Mouse (Mus musculus) kidney, postnatal 0 days (tissue): ENCODE data around the gene Sgsm3. TPM values are rescaled to one million over a fixed set of nuclear protein-coding genes. Genes with fewer than 3 reads are reported as not detected.
A peak's percentile ranks its signal among the peaks of the same experiment; 100 is the strongest.

Source experiments
- ATAC-seq: fragments of 200-750 bp; cut with Nextera tagmentation; replicated peaks from 2 replicates; pipeline ENCODE4 v1.8.0; 2017; ENCODE audit warnings: low read depth, moderate number of reproducible peaks, moderate TSS enrichment, moderate library complexity; ENCODE audit not compliant: low FRiP score
- DNase-seq: peaks from one replicate; pipeline ENCODE4 v3.0.0-alpha.2; 2016; ENCODE audit warnings: low spot score
- H3K27ac ChIP-seq: fragments of 300-500 bp; sonication (generic); 2 replicates; pipeline ENCODE4 v1.5.1; 2014; ENCODE audit warnings: mild to moderate bottlenecking
- H3K27me3 ChIP-seq: fragments of 300-500 bp; sonication (generic); 2 replicates; pipeline ENCODE4 v1.6.1; 2014; ENCODE audit warnings: low read length, mixed read lengths; ENCODE audit not compliant: insufficient read depth
- H3K36me3 ChIP-seq: fragments of 300-500 bp; sonication (generic); 2 replicates; pipeline ENCODE4 v1.6.1; 2014; ENCODE audit warnings: low read length, mixed read lengths; ENCODE audit not compliant: insufficient read depth
- H3K4me1 ChIP-seq: fragments of 300-500 bp; sonication (generic); replicated peaks from 2 replicates; pipeline ENCODE4 v1.6.1; 2014; ENCODE audit warnings: antibody characterized with exemption, low read length, mixed read lengths; ENCODE audit not compliant: insufficient read depth
- H3K4me2 ChIP-seq: fragments of 300-500 bp; sonication (generic); 2 replicates; pipeline ENCODE4 v1.6.1; 2014; ENCODE audit warnings: mild to moderate bottlenecking, low read length, moderate library complexity, mixed read lengths
- H3K4me3 ChIP-seq: fragments of 300-500 bp; sonication (generic); replicated peaks from 2 replicates; pipeline ENCODE4 v1.5.1; 2014; ENCODE audit warnings: low read depth, low read length
- H3K9ac ChIP-seq: fragments of 300-500 bp; sonication (generic); 2 replicates; pipeline ENCODE4 v1.6.1; 2014; ENCODE audit warnings: low read depth, low read length
- H3K9me3 ChIP-seq: fragments of 300-500 bp; sonication (generic); replicated peaks from 2 replicates; pipeline ENCODE4 v1.6.1; 2016; ENCODE audit warnings: low read length, inconsistent platforms, mixed read lengths
- CTCF ChIP-seq: IDR thresholded peaks from 2 replicates; pipeline ENCODE4 v1.5.1; 2016; ENCODE audit warnings: antibody characterized with exemption, low read depth, mild to moderate bottlenecking, moderate library complexity
- WGBS: fragments of 180-500 bp; shearing (Covaris S2); extraction: QIAGEN DNeasy Blood & Tissue Kit; methylation state at CpG from one replicate; pipeline ENCODE4 v1.1.7; 2014; 5-methylcytosine and 5-hydroxymethylcytosine counted together
- polyA plus RNA-seq: library from polyadenylated mRNA; unstranded; fragments of >200 nt; fragmentation: Nextera tagmentation; extraction: Ambion mirVana; gene quantifications from 2 replicates; pipeline ENCODE4 v1.2.1, GENCODE M21; 2015

Gene Sgsm3
- polyA plus RNA-seq, 1 experiment from 2014 or later, result 20.1 TPM

DNA sequence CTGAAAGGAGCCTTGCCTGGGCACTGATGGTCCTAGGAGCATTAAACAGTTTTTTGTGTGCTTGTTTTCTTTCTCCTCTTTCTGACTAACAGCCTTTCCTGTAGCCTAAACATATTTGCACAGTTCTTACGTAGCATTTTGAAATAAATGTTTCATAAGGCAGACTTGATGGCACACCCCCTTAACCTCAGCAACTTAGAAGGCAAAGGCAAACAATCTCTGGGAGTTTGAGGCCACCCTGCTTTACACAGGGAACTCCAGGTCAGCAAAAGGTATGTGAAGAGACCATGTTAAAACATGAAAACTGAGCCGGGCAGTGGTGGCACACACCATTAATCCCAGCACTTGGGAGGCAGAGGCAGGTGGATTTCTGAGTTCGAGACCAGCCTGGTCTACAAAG is 1.9 kb upstream of the Sgsm3 start:
- Histone ChIP-seq H3K4me1 (no peaks in the 10 kb centered on the region), H3K27ac (no peak overlapping the region), H3K27me3 (no peaks in the 10 kb centered on the region), H3K4me2 (no peak overlapping the region), H3K4me3 (no peak overlapping the region), H3K36me3 (no peaks in the 10 kb centered on the region), H3K9me3 (no peaks in the 10 kb centered on the region), H3K9ac (no peak overlapping the region)
- DNase-seq, result no peak
- WGBS, result 76% methylated on average over 3 of the region's 3 CpGs
- ATAC-seq, result no peak
- TF ChIP-seq CTCF, result no peak

DNA sequence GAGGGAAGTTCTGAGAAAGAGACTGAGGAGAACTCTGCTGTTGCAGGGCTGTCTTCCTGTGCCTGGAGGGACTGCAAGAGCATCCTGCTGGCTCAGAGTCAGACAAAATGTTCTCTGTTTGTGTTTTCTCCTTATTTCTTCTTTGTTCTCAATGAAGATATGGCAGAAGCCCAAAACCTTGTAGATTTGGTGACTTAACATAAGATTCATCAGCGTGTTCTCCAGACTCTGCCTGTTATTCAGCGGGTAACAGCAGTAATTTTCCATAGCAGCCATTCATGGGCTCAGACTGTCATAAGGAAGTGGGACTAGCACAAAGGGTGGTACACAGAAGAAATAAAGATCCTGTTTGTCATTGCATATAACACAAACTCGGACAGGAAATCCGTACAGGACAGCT is 2.0 kb downstream of the Sgsm3 start:
- no peaks in the 10 kb centered on the region for H3K36me3 ChIP-seq
- H3K4me1 ChIP-seq, result no peaks in the 10 kb centered on the region
- ATAC-seq (no peak), DNase-seq (peak; percentile 33)
- no peak overlapping the region for H3K9ac ChIP-seq
- no peak for TF ChIP-seq CTCF
- 70% methylated on average over 4 of the region's 4 CpGs for WGBS
- peak overlapping the region; percentile 4; the same call in 1 of the 2 replicates for H3K4me2 ChIP-seq
- H3K9me3 ChIP-seq, result no peaks in the 10 kb centered on the region
- H3K27ac ChIP-seq, result no peak overlapping the region
- no peak overlapping the region for H3K4me3 ChIP-seq
- H3K27me3 ChIP-seq, result no peaks in the 10 kb centered on the region

DNA sequence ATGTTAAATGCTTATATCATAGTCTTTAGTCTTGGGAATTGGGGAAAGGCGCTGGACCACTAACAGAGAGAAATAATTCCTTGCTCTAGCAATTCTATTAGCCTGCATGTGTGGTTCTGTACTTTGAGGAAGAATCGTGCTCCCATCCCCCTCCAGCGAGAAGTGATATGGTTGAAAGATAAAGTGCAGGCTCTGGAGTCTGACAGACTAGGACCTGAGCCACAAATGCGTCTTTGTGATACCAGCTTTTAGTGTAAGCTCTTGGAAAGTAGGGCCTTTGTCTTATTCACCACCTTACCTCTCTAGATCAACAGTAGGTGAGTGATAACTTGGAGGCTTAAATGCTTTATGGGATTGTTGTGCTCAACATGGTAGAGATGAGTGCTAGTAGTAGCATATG is 3.6 kb downstream of the Sgsm3 start:
- H3K4me2 ChIP-seq, result no peak overlapping the region
- H3K9me3 ChIP-seq, result no peaks in the 10 kb centered on the region
- no peak for ATAC-seq
- no peaks in the 10 kb centered on the region for H3K27me3 ChIP-seq
- H3K4me3 ChIP-seq, result no peak overlapping the region
- no peak for DNase-seq
- no peaks in the 10 kb centered on the region for H3K4me1 ChIP-seq
- TF ChIP-seq CTCF, result no peak
- H3K36me3 ChIP-seq, result no peaks in the 10 kb centered on the region
- H3K9ac ChIP-seq, result no peak overlapping the region
- no peak overlapping the region for H3K27ac ChIP-seq
- 82% methylated on average over 4 of the region's 4 CpGs for WGBS

DNA sequence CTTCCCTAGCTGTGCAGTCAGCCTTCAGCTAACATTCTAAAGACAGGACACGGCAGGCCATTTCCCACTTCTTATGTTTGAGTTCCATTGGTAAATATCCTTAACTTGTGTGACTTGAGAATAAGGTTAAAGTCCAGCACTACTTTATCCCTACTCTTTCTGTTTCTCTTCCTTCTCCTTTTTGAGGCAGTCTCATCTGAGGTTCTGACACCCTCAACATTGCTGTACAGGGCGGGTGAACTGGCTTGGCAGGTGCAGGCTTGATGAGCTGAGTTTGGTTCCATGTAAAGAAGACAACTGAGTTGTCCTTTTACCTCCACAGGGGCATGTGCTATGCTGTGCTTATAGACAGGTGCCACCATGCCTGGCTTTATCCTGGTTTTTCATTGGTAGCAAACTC is 5.7 kb downstream of the Sgsm3 start:
- DNase-seq (no peak), ATAC-seq (no peak)
- no peak overlapping the region for H3K27ac ChIP-seq

DNA sequence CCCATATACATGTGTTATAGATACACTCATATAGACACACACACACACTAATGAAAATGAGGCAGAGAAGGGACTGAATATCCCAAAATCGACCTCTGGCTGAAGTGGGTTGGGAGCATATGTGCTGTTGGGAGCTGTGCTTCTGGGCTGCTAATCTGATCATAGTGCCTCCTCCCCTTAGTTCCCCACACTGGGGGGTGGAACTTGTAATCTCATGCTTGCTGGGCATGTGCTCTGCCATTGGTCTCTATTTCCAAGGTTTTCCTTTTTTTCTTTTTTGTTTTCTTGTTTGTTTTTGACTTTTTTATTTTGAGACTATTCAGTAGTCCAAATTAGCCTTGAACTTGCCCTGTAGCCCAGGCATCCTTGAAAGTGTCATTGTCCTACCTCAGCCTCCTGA is 10.8 kb downstream of the Sgsm3 start:
- no peak overlapping the region for H3K4me2 ChIP-seq
- no peak overlapping the region for H3K4me3 ChIP-seq
- DNase-seq (no peak), ATAC-seq (no peak)
- WGBS, result 44% methylated on average over 1 of the region's 1 CpGs
- no peaks in the 10 kb centered on the region for H3K9me3 ChIP-seq
- H3K4me1 ChIP-seq, result no peaks in the 10 kb centered on the region
- H3K9ac ChIP-seq, result no peak overlapping the region
- no peak overlapping the region for H3K27ac ChIP-seq
- no peaks in the 10 kb centered on the region for H3K27me3 ChIP-seq
- no peaks in the 10 kb centered on the region for H3K36me3 ChIP-seq
- TF ChIP-seq CTCF, result no peak

More for the DNA sequence above, 5.7 kb downstream of the Sgsm3 start:
- TF ChIP-seq CTCF, result no peak
- no peaks in the 10 kb centered on the region for H3K27me3 ChIP-seq
- no peaks in the 10 kb centered on the region for H3K36me3 ChIP-seq
- no peak overlapping the region for H3K4me2 ChIP-seq
- no peak overlapping the region for H3K9ac ChIP-seq
- 87% methylated on average over 2 of the region's 2 CpGs for WGBS
- H3K4me1 ChIP-seq, result no peaks in the 10 kb centered on the region
- H3K4me3 ChIP-seq, result no peak overlapping the region
- no peaks in the 10 kb centered on the region for H3K9me3 ChIP-seq

DNA sequence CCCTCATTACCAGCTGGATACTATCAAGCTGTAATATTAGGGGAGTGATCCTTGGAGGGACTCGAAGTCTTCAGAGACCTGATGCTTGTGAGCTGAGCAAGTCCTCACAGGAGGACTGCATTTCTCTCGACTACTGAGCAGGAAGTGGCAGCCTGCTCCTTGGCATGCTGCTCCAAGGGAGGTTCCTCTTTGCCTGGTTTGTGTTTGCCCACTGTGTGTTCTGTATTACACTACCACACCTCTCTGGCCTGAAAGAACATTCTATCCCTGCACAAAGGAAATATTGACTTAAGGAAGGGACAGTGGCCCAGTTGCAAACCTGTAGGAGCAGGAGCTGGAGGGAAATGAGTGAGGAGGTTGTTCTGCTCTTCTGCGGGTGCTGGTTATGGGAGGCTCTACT is 12.1 kb downstream of the Sgsm3 start:
- no peak overlapping the region for H3K4me3 ChIP-seq
- WGBS, result 48% methylated on average over 3 of the region's 3 CpGs
- H3K27me3 ChIP-seq, result no peaks in the 10 kb centered on the region
- H3K36me3 ChIP-seq, result no peaks in the 10 kb centered on the region
- no peak overlapping the region for H3K4me2 ChIP-seq
- ATAC-seq (no peak), DNase-seq (no peak)
- H3K9me3 ChIP-seq, result no peaks in the 10 kb centered on the region
- no peak overlapping the region for H3K9ac ChIP-seq
- no peaks in the 10 kb centered on the region for H3K4me1 ChIP-seq
- H3K27ac ChIP-seq, result no peak overlapping the region
- no peak for TF ChIP-seq CTCF

DNA sequence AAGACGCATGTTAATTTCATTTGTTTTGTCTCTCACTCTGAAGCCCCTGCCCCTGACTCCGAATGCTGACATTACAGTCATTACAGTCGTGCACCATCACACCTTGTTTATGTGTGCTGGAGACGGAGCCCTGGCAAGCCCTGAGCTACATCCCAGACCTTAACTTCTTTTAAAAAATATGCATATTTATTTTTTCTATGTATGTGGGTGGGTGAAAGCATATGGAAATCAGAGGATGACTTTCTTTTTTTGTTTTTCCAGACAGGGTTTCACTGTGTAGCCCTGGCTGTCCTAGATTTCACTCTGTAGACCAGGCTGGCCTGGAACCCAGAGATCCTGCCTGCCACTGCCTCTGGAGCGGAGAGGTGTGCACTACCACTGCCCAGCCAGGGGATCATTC is 17.4 kb downstream of the Sgsm3 start:
- no peak for ATAC-seq

More for the DNA sequence above, 17.4 kb downstream of the Sgsm3 start:
- Histone ChIP-seq H3K36me3 (no peaks in the 10 kb centered on the region), H3K9me3 (no peaks in the 10 kb centered on the region), H3K27me3 (no peaks in the 10 kb centered on the region), H3K4me2 (no peak overlapping the region), H3K9ac (no peak overlapping the region), H3K4me3 (no peak overlapping the region), H3K27ac (no peak overlapping the region), H3K4me1 (no peaks in the 10 kb centered on the region)
- DNase-seq, result no peak
- TF ChIP-seq CTCF, result no peak
- WGBS, result 80% methylated on average over 5 of the region's 5 CpGs
